Mouse (Mus musculus): ENCODE results near the gene Ephb3. TPM values are rescaled to one million over a fixed set of nuclear protein-coding genes. Genes with fewer than 3 reads are reported as not detected.

Gene Ephb3
- total and polyA plus RNA-seq, 2 experiments from 2014 or later = 6.8 to 9.6 TPM

DNA sequence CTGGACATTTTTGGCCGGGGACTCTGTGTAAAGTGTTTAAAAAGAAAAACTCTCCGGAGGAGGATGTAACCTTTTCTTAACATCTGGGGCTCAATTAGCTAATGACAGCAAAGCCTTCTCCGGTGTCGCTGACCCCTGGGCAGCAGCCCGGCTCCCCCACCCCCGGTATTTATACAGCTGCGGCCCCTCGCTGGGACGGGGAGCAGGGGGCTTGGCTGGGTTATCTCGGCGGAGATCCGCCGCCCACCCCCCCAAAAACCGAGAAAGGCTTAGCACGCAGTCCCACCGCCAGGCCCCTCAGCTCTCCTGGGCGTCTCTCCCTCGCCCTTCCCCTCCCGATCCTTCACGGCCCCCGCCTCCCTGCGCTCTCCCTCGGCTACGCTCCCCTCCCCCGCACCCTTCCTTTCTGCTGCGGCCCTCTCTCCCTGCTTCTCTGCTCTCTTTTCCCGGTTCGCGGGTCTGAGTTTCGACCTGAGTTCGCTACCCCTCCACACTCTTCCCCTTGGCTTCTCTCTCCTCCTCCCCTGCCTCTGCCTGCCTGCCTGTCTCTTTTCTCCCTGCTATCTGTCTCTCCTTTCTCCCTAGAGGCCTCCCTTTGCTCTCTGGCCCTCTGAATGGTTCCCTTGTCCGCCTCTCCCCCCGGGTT lies 42.0 kb downstream of the Ephb3 start:
- 3% methylated on average over 32 of the region's 33 CpGs for WGBS
- H3K36me3 ChIP-seq (replicated peaks; ENCODE audit: control insufficient read depth, insufficient read depth, low read length) = no peaks in the 10 kb centered on the region
- H3K9me3 ChIP-seq (replicated peaks; ENCODE audit: control insufficient read depth, low read length) = no peaks in the 10 kb centered on the region
- peaks cover 28% of the 10 kb centered on the region for H3K4me1 ChIP-seq (ENCODE audit: control insufficient read depth, insufficient read depth)
- peaks cover 4% of the 10 kb centered on the region for H3K27me3 ChIP-seq (ENCODE audit: control insufficient read depth, insufficient read depth, low read length)
- peak overlapping the region; percentile 49 for H3K4me3 ChIP-seq (ENCODE audit: low read depth, low read length)
- ATAC-seq (ENCODE audit: insufficient read depth, low read depth) = peak; percentile 58
- TF ChIP-seq CTCF (IDR thresholded peaks at IDR 0.05; ENCODE audit: low read depth) (no peak), EP300 (IDR thresholded peaks at IDR 0.05; ENCODE audit: low read depth) (no peak)
- peak overlapping the region; percentile 76 for H3K4me2 ChIP-seq (ENCODE audit: low read depth, low read length)
- DNase-seq (ENCODE audit: low spot score) = peak; percentile 32
- H3K27ac ChIP-seq (ENCODE audit: low read depth) = peak overlapping the region; percentile 24
- H3K9ac ChIP-seq (replicated peaks; ENCODE audit: low read depth, low read length) = peak overlapping the region; percentile 47

DNA sequence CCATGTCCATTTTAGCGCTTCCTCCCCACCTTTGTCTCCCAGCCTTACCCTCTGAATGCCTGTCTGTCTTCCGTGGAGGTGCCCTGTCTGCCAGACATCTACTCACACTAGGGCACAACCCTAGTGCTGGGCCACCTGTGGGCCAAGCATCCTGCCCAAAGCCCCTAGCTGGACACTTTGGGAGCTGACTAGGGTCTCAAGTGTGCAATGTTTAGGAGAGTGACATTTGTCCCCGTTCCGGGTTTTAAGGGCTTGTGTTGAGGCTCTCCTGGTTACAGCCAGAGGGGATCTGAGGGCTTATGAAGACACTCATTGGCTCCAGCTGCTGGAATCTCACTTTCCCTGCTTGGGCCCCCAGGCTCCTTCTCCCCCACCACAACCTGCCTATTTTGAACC lies 42.5 kb downstream of the Ephb3 start:
- Histone ChIP-seq H3K4me1 (ENCODE audit: control insufficient read depth, insufficient read depth) (peaks cover 28% of the 10 kb centered on the region), H3K36me3 (replicated peaks; ENCODE audit: control insufficient read depth, insufficient read depth, low read length) (no peaks in the 10 kb centered on the region), H3K9me3 (replicated peaks; ENCODE audit: control insufficient read depth, low read length) (no peaks in the 10 kb centered on the region), H3K9ac (replicated peaks; ENCODE audit: low read depth, low read length) (no peak overlapping the region), H3K27ac (ENCODE audit: low read depth) (peak overlapping the region; percentile 24; the same call in 1 of the 2 replicates), H3K27me3 (ENCODE audit: control insufficient read depth, insufficient read depth, low read length) (peaks cover 4% of the 10 kb centered on the region), H3K4me2 (ENCODE audit: low read depth, low read length) (peak overlapping the region; percentile 76), H3K4me3 (ENCODE audit: low read depth, low read length) (peak overlapping the region; percentile 49)
- no peak for ATAC-seq (ENCODE audit: insufficient read depth, low read depth)
- TF ChIP-seq EP300 (IDR thresholded peaks at IDR 0.05; ENCODE audit: low read depth) (no peak), CTCF (IDR thresholded peaks at IDR 0.05; ENCODE audit: low read depth) (no peak)
- 47% methylated on average over 4 of the region's 4 CpGs for WGBS
- DNase-seq (ENCODE audit: low spot score) = no peak

DNA sequence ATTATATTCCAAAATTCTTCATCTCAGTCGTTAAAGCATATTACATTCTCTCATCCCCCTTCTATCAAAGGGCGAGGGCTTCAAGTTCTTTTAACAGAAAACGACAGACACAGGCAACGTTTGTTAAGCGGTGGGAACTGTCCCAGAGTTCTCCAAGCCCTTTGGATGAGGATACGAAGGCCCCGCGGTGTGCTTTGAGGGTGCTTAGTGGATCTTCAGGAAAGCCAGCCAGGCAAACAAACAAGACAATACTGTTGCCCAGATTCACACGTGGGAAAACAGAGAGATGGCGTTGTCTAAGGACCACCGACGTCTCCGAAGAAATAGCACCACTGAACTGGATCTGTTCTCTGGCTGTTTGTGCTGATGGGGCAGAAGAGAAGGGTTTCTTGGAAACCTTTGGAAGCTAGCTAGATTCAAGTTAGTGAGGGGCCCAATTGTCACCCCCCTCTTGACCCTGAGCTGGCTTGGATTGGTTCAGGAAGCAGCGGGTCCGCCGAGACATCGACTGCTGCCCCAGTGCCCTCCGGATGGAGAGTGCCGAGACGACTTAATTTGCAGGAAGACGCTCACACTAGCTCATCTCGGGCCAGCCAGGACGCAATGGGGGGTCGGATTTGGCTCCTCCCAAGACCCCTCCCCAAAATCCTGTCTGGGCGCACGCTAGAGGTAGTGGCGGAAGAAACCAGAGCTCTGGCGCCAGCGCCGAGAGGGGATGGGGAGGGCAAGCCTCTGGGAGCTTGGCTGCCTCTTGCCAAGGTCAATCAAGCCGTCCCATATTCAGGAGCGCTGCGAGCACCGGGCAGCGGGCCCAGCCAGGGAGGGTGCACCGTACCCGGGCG lies 43.5 kb downstream of the Ephb3 start:
- Histone ChIP-seq H3K4me3 (ENCODE audit: low read depth, low read length) (peak overlapping the region; percentile 38), H3K27me3 (ENCODE audit: control insufficient read depth, insufficient read depth, low read length) (peaks cover 4% of the 10 kb centered on the region), H3K36me3 (replicated peaks; ENCODE audit: control insufficient read depth, insufficient read depth, low read length) (no peaks in the 10 kb centered on the region), H3K9me3 (replicated peaks; ENCODE audit: control insufficient read depth, low read length) (no peaks in the 10 kb centered on the region), H3K4me1 (ENCODE audit: control insufficient read depth, insufficient read depth) (peaks cover 28% of the 10 kb centered on the region), H3K4me2 (ENCODE audit: low read depth, low read length) (peak overlapping the region; percentile 60), H3K9ac (replicated peaks; ENCODE audit: low read depth, low read length) (peak overlapping the region; percentile 14; the same call in 1 of the 2 replicates), H3K27ac (ENCODE audit: low read depth) (no peak overlapping the region)
- DNase-seq (ENCODE audit: low spot score) (peak; percentile 33), ATAC-seq (ENCODE audit: insufficient read depth, low read depth) (peak; percentile 39)
- WGBS = 19% methylated on average over 38 of the region's 38 CpGs
- TF ChIP-seq CTCF (IDR thresholded peaks at IDR 0.05; ENCODE audit: low read depth) = no peak
- no peak for TF ChIP-seq EP300 (IDR thresholded peaks at IDR 0.05; ENCODE audit: low read depth)

DNA sequence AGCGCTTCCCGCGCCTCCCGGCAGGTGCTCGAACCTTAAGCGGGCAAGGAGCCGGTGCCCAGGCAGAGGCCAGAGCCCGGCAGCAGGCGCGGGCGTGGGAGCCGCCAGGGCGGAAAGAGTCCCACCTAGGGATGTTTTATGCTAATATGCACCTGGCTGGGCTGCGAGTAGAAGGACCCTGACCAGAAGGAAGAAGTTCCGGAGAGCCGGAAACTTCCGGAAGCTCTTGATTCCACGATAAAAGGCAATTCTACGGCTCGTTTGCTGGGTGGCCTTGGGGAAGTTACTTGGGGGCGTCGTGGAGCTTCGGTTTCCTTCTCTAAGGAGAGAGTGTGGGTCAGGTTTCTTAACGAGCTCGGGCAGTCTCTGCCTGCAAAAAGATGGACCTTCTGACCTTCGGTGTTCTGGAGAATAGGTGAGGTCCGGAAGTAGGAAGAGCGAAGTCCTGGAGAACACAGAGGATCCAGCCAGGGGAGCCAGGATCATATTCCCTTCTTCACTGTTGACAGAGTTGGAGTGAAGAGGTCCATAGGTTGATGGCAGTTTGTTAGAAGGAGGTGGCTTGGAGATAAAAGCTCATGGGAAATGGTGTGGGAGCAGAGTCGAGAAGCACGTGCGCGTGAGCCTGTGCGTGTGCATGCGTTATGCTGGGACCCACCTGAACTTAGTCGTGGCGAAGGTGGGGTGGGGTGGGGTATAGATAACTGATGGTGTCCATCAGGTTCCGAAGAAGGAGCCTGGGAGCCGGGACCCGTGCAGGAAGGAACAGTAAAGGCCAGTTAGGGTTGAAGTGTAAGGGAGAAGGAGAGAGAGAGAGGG lies 44.4 kb downstream of the Ephb3 start:
- Histone ChIP-seq H3K4me2 (ENCODE audit: low read depth, low read length) (peak overlapping the region; percentile 60), H3K27ac (ENCODE audit: low read depth) (no peak overlapping the region), H3K9ac (replicated peaks; ENCODE audit: low read depth, low read length) (peak overlapping the region; percentile 14; the same call in 1 of the 2 replicates), H3K36me3 (replicated peaks; ENCODE audit: control insufficient read depth, insufficient read depth, low read length) (no peaks in the 10 kb centered on the region), H3K9me3 (replicated peaks; ENCODE audit: control insufficient read depth, low read length) (no peaks in the 10 kb centered on the region), H3K4me3 (ENCODE audit: low read depth, low read length) (peak overlapping the region; percentile 38), H3K4me1 (ENCODE audit: control insufficient read depth, insufficient read depth) (peaks cover 28% of the 10 kb centered on the region), H3K27me3 (ENCODE audit: control insufficient read depth, insufficient read depth, low read length) (peaks cover 4% of the 10 kb centered on the region)
- 8% methylated on average over 39 of the region's 39 CpGs for WGBS
- ATAC-seq (ENCODE audit: insufficient read depth, low read depth) = no peak
- no peak for DNase-seq (ENCODE audit: low spot score)
- no peak for TF ChIP-seq CTCF (IDR thresholded peaks at IDR 0.05; ENCODE audit: low read depth)
- no peak for TF ChIP-seq EP300 (IDR thresholded peaks at IDR 0.05; ENCODE audit: low read depth)

DNA sequence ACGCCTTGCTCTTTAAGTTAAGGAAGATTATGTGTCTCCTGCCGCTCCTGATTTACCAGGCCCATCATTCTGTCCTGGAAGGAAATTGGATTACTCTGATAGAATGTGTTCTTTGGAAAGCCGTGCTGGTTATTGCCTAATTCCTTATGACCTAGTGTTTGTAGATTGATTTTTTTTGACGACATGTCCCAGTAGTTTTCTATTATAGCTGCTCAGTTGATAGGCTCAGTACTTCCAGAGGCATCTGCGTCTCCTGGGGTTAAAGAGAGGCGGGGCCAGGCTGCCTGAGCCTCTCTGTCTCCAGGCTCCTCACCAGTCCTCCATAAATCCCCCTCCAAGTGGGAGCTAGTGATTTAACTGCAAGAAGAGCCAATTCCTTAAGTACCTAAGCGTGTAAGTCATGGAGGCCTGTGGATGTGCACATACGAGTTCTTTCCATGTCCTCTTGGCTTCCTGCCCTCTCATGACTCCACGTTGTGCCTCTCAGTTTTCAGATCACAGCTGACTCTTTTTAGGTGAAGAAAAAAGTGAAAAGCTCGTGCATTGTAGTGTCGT lies 47.9 kb downstream of the Ephb3 start:
- DNase-seq (ENCODE audit: low spot score) = no peak
- H3K4me1 ChIP-seq (ENCODE audit: control insufficient read depth, insufficient read depth) = peaks cover 26% of the 10 kb centered on the region
- 61% methylated on average over 11 of the region's 11 CpGs for WGBS

More for the DNA sequence above, 47.9 kb downstream of the Ephb3 start:
- Histone ChIP-seq H3K27me3 (ENCODE audit: control insufficient read depth, insufficient read depth, low read length) (0 out of 2 replicates have a peak, but pooled peaks cover 4% of the 10 kb centered on the region), H3K9ac (replicated peaks; ENCODE audit: low read depth, low read length) (no peak overlapping the region), H3K36me3 (replicated peaks; ENCODE audit: control insufficient read depth, insufficient read depth, low read length) (no peaks in the 10 kb centered on the region), H3K4me3 (ENCODE audit: low read depth, low read length) (no peak overlapping the region), H3K27ac (ENCODE audit: low read depth) (no peak overlapping the region), H3K4me2 (ENCODE audit: low read depth, low read length) (no peak overlapping the region), H3K9me3 (replicated peaks; ENCODE audit: control insufficient read depth, low read length) (no peaks in the 10 kb centered on the region)
- no peak for TF ChIP-seq EP300 (IDR thresholded peaks at IDR 0.05; ENCODE audit: low read depth)
- ATAC-seq (ENCODE audit: insufficient read depth, low read depth) = no peak

Measured in heart, postnatal 0 days (tissue).